Mouse (Mus musculus) liver, embryonic 14 days (tissue): ENCODE measurements around the gene Mt2. TPM values are rescaled to one million over a fixed set of nuclear protein-coding genes. Genes with fewer than 3 reads are reported as not detected.

Source experiments
- polyA plus RNA-seq: library from polyadenylated mRNA; depleted of rRNA; stranded (reverse); fragments of >200 nt; gene quantifications from 2 replicates; pipeline ENCODE4 v1.2.3, GENCODE M21; 2012; rRNA removed

Gene Mt2
- polyA plus RNA-seq = 1,467 and 1,952 TPM in 2 replicates

GRCm38 (mm10) chr8:94172075-94172808 lies at the start of gene Mt2:
Gene Mt2 (plus strand): TSS chr8:94172664.

GRCm38 (mm10) chr8:94136933-94137332 lies 35.5 kb upstream of the Mt2 start, which contains the start of gene Mt4:
Gene Mt4 (plus strand): TSS chr8:94137197.

DNA sequence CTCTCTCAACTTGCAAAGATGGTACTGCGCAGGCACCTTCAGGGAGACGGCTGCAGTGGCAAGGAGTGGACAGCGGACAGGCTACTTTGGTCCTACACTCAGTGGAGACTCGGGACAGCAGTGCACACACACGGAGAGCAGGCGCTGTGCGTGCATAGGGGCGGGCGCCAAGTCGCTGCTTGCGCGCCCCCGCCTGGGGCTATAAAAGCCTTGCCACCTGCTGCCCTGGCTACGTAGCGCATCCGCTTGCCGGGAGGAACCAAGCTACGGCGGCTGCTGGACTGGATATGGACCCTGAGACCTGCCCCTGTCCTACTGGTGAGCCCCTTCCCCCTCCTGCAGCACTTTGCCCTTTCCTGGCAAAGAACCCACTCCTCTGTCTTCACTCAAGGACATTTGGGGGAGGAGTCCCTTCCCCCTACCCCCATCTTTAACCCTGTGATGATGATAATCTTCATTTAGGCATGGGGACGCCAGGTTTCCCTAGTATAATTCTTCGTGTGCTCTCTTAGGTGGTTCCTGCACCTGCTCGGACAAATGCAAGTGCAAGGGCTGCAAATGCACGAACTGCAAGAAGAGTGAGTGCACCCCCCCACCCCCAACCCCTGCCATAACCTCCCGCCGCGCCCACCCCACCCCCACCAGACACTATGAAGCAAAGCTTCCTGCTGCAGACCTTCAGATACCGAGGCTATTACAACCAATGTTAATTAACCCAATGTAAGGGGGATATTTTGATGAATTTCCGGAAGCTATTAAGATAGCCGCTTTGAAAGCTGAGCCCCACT lies 19.8 kb upstream of the Mt2 start, which contains the start of gene Mt3:
TSS of gene Mt3 (plus strand) at position 95 of the 788 bp plus-strand sequence.

DNA sequence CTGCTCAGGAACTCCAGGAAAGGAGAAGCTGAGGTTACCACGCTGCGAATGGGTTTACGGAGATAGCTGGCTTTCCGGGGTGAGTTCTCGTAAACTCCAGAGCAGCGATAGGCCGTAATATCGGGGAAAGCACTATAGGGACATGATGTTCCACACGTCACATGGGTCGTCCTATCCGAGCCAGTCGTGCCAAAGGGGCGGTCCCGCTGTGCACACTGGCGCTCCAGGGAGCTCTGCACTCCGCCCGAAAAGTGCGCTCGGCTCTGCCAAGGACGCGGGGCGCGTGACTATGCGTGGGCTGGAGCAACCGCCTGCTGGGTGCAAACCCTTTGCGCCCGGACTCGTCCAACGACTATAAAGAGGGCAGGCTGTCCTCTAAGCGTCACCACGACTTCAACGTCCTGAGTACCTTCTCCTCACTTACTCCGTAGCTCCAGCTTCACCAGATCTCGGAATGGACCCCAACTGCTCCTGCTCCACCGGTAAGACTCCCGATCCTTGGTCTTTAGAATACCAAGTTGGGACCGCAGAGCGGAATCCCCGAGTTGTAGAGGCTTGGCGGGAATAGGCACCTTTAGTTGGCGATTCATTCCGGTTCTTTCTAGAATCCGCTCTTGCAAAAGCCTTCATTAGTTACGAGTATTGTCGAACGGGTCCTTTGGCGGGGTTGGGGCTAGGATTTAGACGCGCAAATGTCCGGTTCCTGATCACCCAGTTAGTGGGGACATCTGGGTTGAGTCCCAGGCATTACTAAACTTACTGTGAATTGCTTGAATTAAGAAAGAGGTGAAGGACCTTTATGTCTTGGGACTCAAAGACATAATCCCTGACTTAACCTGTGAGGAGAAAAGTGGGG lies 6.6 kb downstream of the Mt2 start, which contains the start of gene Mt1:
TSS of gene Mt1 (plus strand) at position 226 of the 856 bp plus-strand sequence.

GRCm38 (mm10) chr8:94214252-94215173 lies 42.0 kb downstream of the Mt2 start, which contains the start of gene Nup93:
Gene Nup93 (plus strand): TSS chr8:94214564.

Other genes starting within 250 kb of the Mt2 start
- 35.0 and 41.4 TPM in 2 replicates for gene Amfr, start 159.8 kb upstream of the Mt2 start, polyA plus RNA-seq
- 34.3 and 38.5 TPM in 2 replicates for gene Nudt21, start 135.6 kb upstream of the Mt2 start, polyA plus RNA-seq
- 3.1 and 3.3 TPM in 2 replicates for gene Ogfod1, start 135.5 kb upstream of the Mt2 start, polyA plus RNA-seq
- 4.1 and 4.4 TPM in 2 replicates for gene Bbs2, start 73.7 kb upstream of the Mt2 start, polyA plus RNA-seq
- 1.2 and 2.2 TPM in 2 replicates for gene Mt4, start 35.5 kb upstream of the Mt2 start, polyA plus RNA-seq
- gene Mt3, start 20.1 kb upstream of the Mt2 start, polyA plus RNA-seq = 0.18 and 0.37 TPM in 2 replicates
- 2,043 and 2,631 TPM in 2 replicates for gene Mt1, start 6.4 kb downstream of the Mt2 start, polyA plus RNA-seq
- gene Nup93, start 41.9 kb downstream of the Mt2 start, polyA plus RNA-seq = 27.6 and 31.3 TPM in 2 replicates
- gene Slc12a3, start 156.5 kb downstream of the Mt2 start, polyA plus RNA-seq = 0.01 TPM in 2 replicates
- gene Herpud1, start 213.8 kb downstream of the Mt2 start, polyA plus RNA-seq = 43.7 and 47.0 TPM in 2 replicates